Mouse (Mus musculus) forebrain, embryonic 14.5 days (tissue): ENCODE measurements around the gene E130308A19Rik. TPM values are rescaled to one million over a fixed set of nuclear protein-coding genes. Genes with fewer than 3 reads are reported as not detected.

Experiments
- ATAC-seq: fragments of 200-750 bp; cut with Nextera tagmentation; 2 replicates; pipeline ENCODE4 v1.8.0; 2017; ENCODE audit warnings: mild to moderate bottlenecking, moderate library complexity
- DNase-seq: peaks from one replicate; pipeline ENCODE4 v3.0.0-alpha.2; 2015; ENCODE audit warnings: low spot score
- H3K27ac ChIP-seq: fragments of 300-500 bp; sonication (generic); 2 replicates; pipeline ENCODE4 v1.5.1; 2014; ENCODE audit warnings: low read depth, mild to moderate bottlenecking, control low read depth, low read length, moderate library complexity
- H3K27me3 ChIP-seq: fragments of 300-500 bp; sonication (generic); replicated peaks from 2 replicates; pipeline ENCODE4 v1.6.1; 2014; ENCODE audit warnings: low read length, control low read depth, mixed read lengths; ENCODE audit not compliant: control insufficient read depth, insufficient read depth
- H3K36me3 ChIP-seq: fragments of 300-500 bp; sonication (generic); 2 replicates; pipeline ENCODE4 v1.6.1; 2014; ENCODE audit warnings: low read length, control low read depth; ENCODE audit not compliant: control insufficient read depth, insufficient read depth
- H3K4me1 ChIP-seq: fragments of 300-500 bp; sonication (generic); 2 replicates; pipeline ENCODE4 v1.6.1; 2014; ENCODE audit warnings: antibody characterized with exemption, low read length, control low read depth; ENCODE audit not compliant: control insufficient read depth, insufficient read depth
- H3K4me2 ChIP-seq: fragments of 300-500 bp; sonication (generic); 2 replicates; pipeline ENCODE4 v1.6.1; 2014; ENCODE audit warnings: mild to moderate bottlenecking, control low read depth, low read length
- H3K4me3 ChIP-seq: fragments of 300-500 bp; sonication (generic); 2 replicates; pipeline ENCODE4 v1.5.1; 2014; ENCODE audit warnings: low read depth, low read length, control low read depth
- H3K9ac ChIP-seq: fragments of 300-500 bp; sonication (generic); 2 replicates; pipeline ENCODE4 v1.6.1; 2014; ENCODE audit warnings: mild to moderate bottlenecking, low read length, control low read depth, moderate library complexity
- H3K9me3 ChIP-seq: fragments of 300-500 bp; sonication (generic); replicated peaks from 2 replicates; pipeline ENCODE4 v1.6.1; 2016; ENCODE audit warnings: low read length, control low read depth, mixed read lengths; ENCODE audit not compliant: control insufficient read depth
- WGBS: fragments of 180-500 bp; shearing (Covaris S2); extraction: QIAGEN DNeasy Blood & Tissue Kit; methylation state at CpG from one replicate; pipeline ENCODE4 v1.1.7; 2014; 5-methylcytosine and 5-hydroxymethylcytosine counted together
- polyA plus RNA-seq: library from polyadenylated mRNA; unstranded; fragments of >200 nt; fragmentation: Nextera tagmentation; extraction: Ambion mirVana; gene quantifications from 2 replicates; pipeline ENCODE4 v1.2.1, GENCODE M21; 2014

Gene E130308A19Rik
- 22.6 and 28.0 TPM in 2 replicates for polyA plus RNA-seq

GRCm38 (mm10) chr4:59625998-59626910 is at the start of gene E130308A19Rik:
Gene E130308A19Rik (plus strand): TSS chr4:59626211.
- WGBS = under 1% methylated on average over 106 of the region's 120 CpGs
- ATAC-seq = peak; percentile 94

GRCm38 (mm10) chr4:59580495-59581281 is 45.3 kb upstream of the E130308A19Rik start:
- peaks cover 11% of the 10 kb centered on the region; the same call in 1 of the 2 replicates for H3K4me1 ChIP-seq
- no peaks in the 10 kb centered on the region for H3K9me3 ChIP-seq
- H3K4me2 ChIP-seq = peak overlapping the region; percentile 84
- peak overlapping the region; percentile 86 for H3K27ac ChIP-seq
- no peaks in the 10 kb centered on the region for H3K27me3 ChIP-seq
- peak overlapping the region; percentile 72 for H3K9ac ChIP-seq
- H3K36me3 ChIP-seq = no peaks in the 10 kb centered on the region
- DNase-seq (peak; percentile 77), ATAC-seq (peak; percentile 55)
- H3K4me3 ChIP-seq = peak overlapping the region; percentile 61
- WGBS = under 1% methylated on average over 23 of the region's 23 CpGs

More at GRCm38 (mm10) chr4:59625998-59626910, at the start of gene E130308A19Rik:
- no peaks in the 10 kb centered on the region for H3K9me3 ChIP-seq
- peaks cover 13% of the 10 kb centered on the region; the same call in 1 of the 2 replicates for H3K4me1 ChIP-seq
- DNase-seq = peak; percentile 87
- H3K27me3 ChIP-seq = no peaks in the 10 kb centered on the region
- H3K4me3 ChIP-seq = peak within 1 kb of the TSS; percentile 91
- H3K36me3 ChIP-seq = no peaks in the 10 kb centered on the region
- H3K27ac ChIP-seq = peak within 1 kb of the TSS; percentile 82
- peak within 1 kb of the TSS; percentile 92 for H3K9ac ChIP-seq
- peak within 1 kb of the TSS; percentile 54 for H3K4me2 ChIP-seq

GRCm38 (mm10) chr4:59581314-59582185 is 44.5 kb upstream of the E130308A19Rik start, which contains the start of gene Hsdl2:
Gene Hsdl2 (plus strand): TSS chr4:59581563.
- peak within 1 kb of the TSS; percentile 61 for H3K4me3 ChIP-seq
- H3K27ac ChIP-seq = peak within 1 kb of the TSS; percentile 86
- ATAC-seq = peak; percentile 97
- no peaks in the 10 kb centered on the region for H3K27me3 ChIP-seq
- peak within 1 kb of the TSS; percentile 72 for H3K9ac ChIP-seq
- no peaks in the 10 kb centered on the region for H3K9me3 ChIP-seq
- H3K4me2 ChIP-seq = peak within 1 kb of the TSS; percentile 84
- peak; percentile 100 for DNase-seq
- H3K4me1 ChIP-seq = peaks cover 11% of the 10 kb centered on the region; the same call in 1 of the 2 replicates
- H3K36me3 ChIP-seq = no peaks in the 10 kb centered on the region
- under 1% methylated on average over 61 of the region's 61 CpGs for WGBS

GRCm38 (mm10) chr4:59582186-59582585 is 43.8 kb upstream of the E130308A19Rik start:
- Histone ChIP-seq H3K9ac (no peak overlapping the region; the same call in 1 of the 2 replicates), H3K4me2 (peak overlapping the region; percentile 84), H3K4me1 (peaks cover 11% of the 10 kb centered on the region; the same call in 1 of the 2 replicates), H3K9me3 (no peaks in the 10 kb centered on the region), H3K27ac (no peak overlapping the region), H3K36me3 (no peaks in the 10 kb centered on the region), H3K27me3 (no peaks in the 10 kb centered on the region), H3K4me3 (peak overlapping the region; percentile 61)
- ATAC-seq (no peak), DNase-seq (no peak)
- WGBS = 26% methylated on average over 6 of the region's 6 CpGs

- peaks cover 11% of the 10 kb centered on the region; the same call in 1 of the 2 replicates for H3K4me1 ChIP-seq
- no peak for ATAC-seq
- H3K9ac ChIP-seq = no peak overlapping the region
- no peaks in the 10 kb centered on the region for H3K36me3 ChIP-seq
- H3K27me3 ChIP-seq = no peaks in the 10 kb centered on the region
- no peak overlapping the region for H3K4me3 ChIP-seq
- 83% methylated on average over 5 of the region's 5 CpGs for WGBS
- no peak overlapping the region for H3K4me2 ChIP-seq
- H3K9me3 ChIP-seq = no peaks in the 10 kb centered on the region
- H3K27ac ChIP-seq = no peak overlapping the region
- DNase-seq = no peak
These were observed 40.9 kb upstream of the E130308A19Rik start for GRCm38 (mm10) chr4:59585097-59585496.

- 77% methylated on average over 2 of the region's 2 CpGs for WGBS
- Histone ChIP-seq H3K4me3 (no peak overlapping the region), H3K9me3 (no peaks in the 10 kb centered on the region), H3K36me3 (no peaks in the 10 kb centered on the region), H3K9ac (no peak overlapping the region), H3K27ac (no peak overlapping the region), H3K4me2 (no peak overlapping the region), H3K27me3 (no peaks in the 10 kb centered on the region), H3K4me1 (no peaks in the 10 kb centered on the region)
- no peak for ATAC-seq
- no peak for DNase-seq
These were observed 38.7 kb upstream of the E130308A19Rik start for GRCm38 (mm10) chr4:59587215-59587871.

GRCm38 (mm10) chr4:59587872-59588226 is 38.2 kb upstream of the E130308A19Rik start:
- 95% methylated on average over 1 of the region's 1 CpGs for WGBS
- Histone ChIP-seq H3K4me2 (no peak overlapping the region), H3K9ac (no peak overlapping the region), H3K36me3 (no peaks in the 10 kb centered on the region), H3K4me3 (no peak overlapping the region), H3K27me3 (no peaks in the 10 kb centered on the region), H3K9me3 (no peaks in the 10 kb centered on the region), H3K4me1 (no peaks in the 10 kb centered on the region), H3K27ac (no peak overlapping the region)
- no peak for ATAC-seq
- DNase-seq = no peak

- ATAC-seq = no peak
- Histone ChIP-seq H3K9ac (no peak overlapping the region), H3K36me3 (no peaks in the 10 kb centered on the region), H3K9me3 (no peaks in the 10 kb centered on the region), H3K27me3 (no peaks in the 10 kb centered on the region), H3K4me1 (no peaks in the 10 kb centered on the region), H3K4me2 (no peak overlapping the region), H3K4me3 (no peak overlapping the region), H3K27ac (no peak overlapping the region)
- DNase-seq = no peak
- 75% methylated on average over 2 of the region's 2 CpGs for WGBS
These were observed 31.4 kb upstream of the E130308A19Rik start for GRCm38 (mm10) chr4:59594614-59595013.
